Mouse (Mus musculus) left cerebral cortex, adult 2 months (tissue): ENCODE measurements at regions not wholly inside any gene's neighbourhood (a gene's known extent, or its start where the extent isn't known, plus 50 kb on each side); places are given as distances from the start of the nearest gene placed in this dataset.

Experiments
- DNase-seq, 2 experiments: peaks; one replicate each; pipeline ENCODE4 v3.0.0; 2021 to 2022; ENCODE audit warnings: low spot score in 2 of 2, mixed read lengths in 1 of 2; ENCODE audit errors: extremely low spot score in 1 of 2
- H3K27ac ChIP-seq: fragments of 200-600 bp; 2 replicates; pipeline ENCODE4 v1.8.1; 2022
- H3K4me3 ChIP-seq: fragments of 200-600 bp; 2 replicates; pipeline ENCODE4 v1.8.1; 2022
- CTCF ChIP-seq: fragments of 200-600 bp; IDR thresholded peaks from 2 replicates; pipeline ENCODE4 v1.8.1; 2022; ENCODE audit warnings: antibody characterized with exemption, mild to moderate bottlenecking, moderate library complexity
- intact Hi-C: fragments of 180-260 bp; cut with DNase I; formaldehyde crosslinking; loops from one replicate; pipeline ENCODE4 v1.15.1; 2025

- DNase-seq = no peak
- intact Hi-C loops = no loop called here
- TF ChIP-seq CTCF = no peak
- Histone ChIP-seq H3K27ac (no peak overlapping the region), H3K4me3 (no peak overlapping the region)
Measured at GRCm38 (mm10) chr3:132237344-132237743, 152.3 kb downstream of the Dkk2 start.

DNA sequence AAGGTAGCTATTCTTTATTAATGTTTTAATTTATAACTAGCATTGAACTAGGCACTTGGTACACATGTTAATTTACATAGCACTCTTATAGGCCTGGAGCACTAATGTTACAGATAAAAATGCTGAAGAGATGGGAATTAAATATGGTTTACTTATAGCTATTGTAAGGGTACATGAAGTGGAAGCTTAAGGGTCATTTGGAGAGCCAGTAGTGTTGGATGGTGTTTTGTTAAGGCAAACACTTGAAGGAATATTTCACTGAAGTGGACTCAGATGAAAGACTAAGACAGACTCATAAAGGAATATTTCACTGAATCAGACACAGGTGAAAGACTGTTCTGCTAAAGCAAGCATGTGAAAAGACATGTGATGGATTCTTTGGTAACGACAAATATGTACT, 172.7 kb downstream of the Dkk2 start:
- DNase-seq = no peak
- TF ChIP-seq CTCF = no peak
- intact Hi-C loops = loop anchor here (10.0 kb wide), 1 partner anchor 217 kb away; no protein-coding TSS in a partner anchor
- H3K27ac ChIP-seq = no peak overlapping the region
- no peak overlapping the region for H3K4me3 ChIP-seq

GRCm38 (mm10) chr3:132269641-132270040, 184.5 kb downstream of the Dkk2 start:
- no peak for TF ChIP-seq CTCF
- no peak overlapping the region for H3K27ac ChIP-seq
- DNase-seq = no peak
- H3K4me3 ChIP-seq = no peak overlapping the region
- intact Hi-C loops = no loop called here

DNA sequence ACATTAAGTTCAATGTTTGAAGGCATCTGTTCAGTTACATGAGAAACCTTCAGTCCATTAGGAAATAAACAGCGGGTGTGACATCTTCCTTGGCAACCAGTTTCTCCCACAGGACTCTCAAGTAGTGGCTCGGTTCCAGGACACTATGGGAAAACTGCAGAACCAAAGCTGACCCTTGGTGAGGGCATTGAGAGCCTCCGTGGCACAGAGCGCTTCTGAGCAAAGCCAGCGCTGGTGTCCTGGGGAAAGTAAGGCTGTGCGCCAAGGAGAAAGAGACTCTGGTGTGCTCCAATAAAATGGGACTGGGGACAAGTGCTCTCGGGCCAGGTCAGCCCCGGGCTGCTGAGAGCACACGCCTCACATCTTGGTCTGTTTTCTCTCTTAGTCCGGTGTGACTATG, 189.7 kb downstream of the Dkk2 start:
- no peak for DNase-seq
- Histone ChIP-seq H3K4me3 (no peak overlapping the region), H3K27ac (no peak overlapping the region)
- intact Hi-C loops = no loop called here
- no peak for TF ChIP-seq CTCF

DNA sequence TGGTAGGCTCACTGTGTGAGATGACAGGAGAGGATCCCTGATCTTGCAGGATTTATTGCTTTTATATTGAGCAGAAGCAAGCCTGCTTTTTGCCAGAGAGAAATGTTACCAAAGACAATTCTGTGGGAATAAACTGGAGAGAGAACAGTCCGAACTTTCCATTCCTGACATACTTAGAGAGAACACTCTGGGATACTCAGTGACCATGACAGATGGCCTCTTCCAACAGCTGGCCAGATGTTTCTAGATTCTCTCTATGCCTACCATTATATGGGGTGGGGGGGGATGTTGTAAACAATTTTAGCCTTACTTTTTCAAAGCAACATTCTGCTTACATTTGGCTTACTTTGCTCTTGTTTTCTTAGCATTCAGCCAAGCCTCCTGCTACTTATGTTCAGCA, 192.7 kb downstream of the Dkk2 start:
- Histone ChIP-seq H3K4me3 (no peak overlapping the region), H3K27ac (no peak overlapping the region)
- no peak for TF ChIP-seq CTCF
- DNase-seq = no peak
- intact Hi-C loops = no loop called here

DNA sequence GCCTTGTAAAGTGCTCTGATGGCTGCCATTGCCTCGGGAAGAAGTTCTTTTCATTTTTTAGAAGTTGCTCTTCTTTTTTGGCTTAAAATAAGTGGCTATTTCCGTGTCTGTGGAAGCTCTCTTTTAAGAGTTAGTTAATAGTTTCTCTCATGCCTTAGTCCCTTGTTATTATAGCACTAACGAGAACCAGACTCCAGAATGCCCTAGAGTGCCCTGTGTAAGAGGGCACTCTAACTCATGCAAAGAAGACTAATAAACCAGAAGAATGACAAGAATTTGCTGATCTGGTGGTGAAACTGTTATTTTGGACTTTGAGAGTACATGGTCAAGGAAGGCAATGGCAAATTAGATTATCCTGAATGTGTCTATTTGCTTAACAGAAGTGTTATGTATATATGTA, 202.6 kb downstream of the Dkk2 start:
- H3K27ac ChIP-seq = no peak overlapping the region
- intact Hi-C loops = no loop called here
- DNase-seq = no peak
- H3K4me3 ChIP-seq = no peak overlapping the region
- no peak for TF ChIP-seq CTCF

- Histone ChIP-seq H3K4me3 (no peak overlapping the region), H3K27ac (no peak overlapping the region)
- intact Hi-C loops = no loop called here
- no peak for TF ChIP-seq CTCF
- DNase-seq = no peak
Measured at GRCm38 (mm10) chr3:132326961-132327360, 241.9 kb downstream of the Dkk2 start.

GRCm38 (mm10) chr3:132343625-132344024, 258.5 kb downstream of the Dkk2 start:
- no peak for DNase-seq
- H3K27ac ChIP-seq = no peak overlapping the region
- H3K4me3 ChIP-seq = no peak overlapping the region
- intact Hi-C loops = no loop called here
- TF ChIP-seq CTCF = no peak

DNA sequence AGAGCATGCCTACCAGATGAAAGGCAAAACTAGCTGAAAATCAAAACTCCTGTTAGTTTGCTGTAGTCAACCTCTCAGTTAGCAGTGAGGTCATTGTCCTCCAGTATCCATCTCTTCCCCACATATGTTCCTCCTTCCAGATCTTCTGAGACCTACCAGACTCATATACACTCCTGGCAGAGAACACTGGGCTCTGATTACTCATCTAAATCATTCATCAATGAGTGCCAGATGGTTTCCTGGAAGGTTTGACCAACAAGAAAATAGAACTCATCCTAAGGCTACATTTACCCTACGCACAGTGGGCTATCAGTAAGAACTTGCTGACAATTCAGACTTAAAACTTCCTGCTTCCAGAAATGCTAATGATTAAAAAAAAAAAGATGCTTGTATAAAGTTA, 260.8 kb downstream of the Dkk2 start:
- Histone ChIP-seq H3K4me3 (no peak overlapping the region), H3K27ac (no peak overlapping the region)
- intact Hi-C loops = no loop called here
- TF ChIP-seq CTCF = no peak
- no peak for DNase-seq

DNA sequence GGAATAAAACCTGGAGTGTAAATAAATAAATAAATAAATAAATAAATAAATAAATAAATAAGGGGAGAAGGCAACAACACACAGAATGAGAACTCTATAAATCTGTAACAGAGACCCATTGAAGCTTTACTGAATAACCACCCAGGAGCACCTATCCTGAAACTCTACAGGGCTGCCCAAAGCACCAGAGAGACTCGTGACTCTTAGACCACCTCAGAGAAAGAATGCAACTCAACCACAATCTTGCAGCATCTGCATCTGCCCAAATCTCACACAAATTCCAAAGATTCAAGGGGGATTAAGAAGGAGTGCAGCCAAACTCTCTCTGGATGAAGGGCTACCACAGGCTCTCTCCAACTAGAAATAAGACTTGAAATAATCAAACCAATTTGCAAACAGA, 264.5 kb downstream of the Dkk2 start:
- DNase-seq = no peak
- no peak overlapping the region for H3K4me3 ChIP-seq
- TF ChIP-seq CTCF = no peak
- intact Hi-C loops = no loop called here
- no peak overlapping the region for H3K27ac ChIP-seq

DNA sequence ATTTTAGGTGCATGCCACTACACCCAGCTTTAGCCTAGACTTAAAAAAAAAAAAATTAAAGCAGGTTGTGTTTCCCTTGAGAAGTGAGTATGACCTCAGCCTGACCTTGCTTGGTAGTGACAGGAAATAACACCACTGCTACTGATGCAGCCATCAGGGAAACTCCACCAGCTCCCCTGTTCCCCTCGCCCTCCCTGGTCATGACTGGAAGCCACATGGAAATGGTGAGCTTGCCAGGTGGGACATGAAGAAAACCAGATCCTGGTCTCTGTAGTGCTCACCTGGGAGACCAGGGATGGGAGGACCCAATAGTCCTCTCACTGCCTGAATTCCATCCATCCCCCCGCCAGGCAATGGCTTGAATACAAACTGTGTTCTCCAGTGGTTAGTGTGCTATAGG, 268.1 kb downstream of the Dkk2 start:
- Histone ChIP-seq H3K4me3 (no peak overlapping the region), H3K27ac (no peak overlapping the region)
- no peak for TF ChIP-seq CTCF
- intact Hi-C loops = no loop called here
- no peak for DNase-seq

- Histone ChIP-seq H3K4me3 (no peak overlapping the region), H3K27ac (no peak overlapping the region)
- TF ChIP-seq CTCF = no peak
- no peak for DNase-seq
- intact Hi-C loops = no loop called here
Measured at GRCm38 (mm10) chr3:132359596-132359995, 270.0 kb upstream of the Gimd1 start.

DNA sequence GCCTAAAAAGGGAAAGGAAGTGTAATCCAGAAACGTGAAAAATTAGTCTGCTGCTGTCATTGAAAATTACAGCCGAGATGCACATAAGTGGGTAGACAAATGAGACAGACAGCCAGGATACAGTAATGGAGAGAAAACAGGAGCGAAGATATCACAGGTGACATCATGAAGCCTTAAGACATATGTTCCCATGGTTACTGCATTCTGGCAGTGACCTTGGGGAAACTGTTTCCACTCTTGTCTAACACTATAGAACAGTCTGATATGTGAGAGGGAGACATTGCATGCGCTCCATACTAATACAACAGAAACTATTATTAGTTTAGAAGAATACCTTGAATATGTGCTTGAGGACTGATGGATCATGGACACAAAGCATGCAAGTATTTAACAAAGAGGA, 254.0 kb upstream of the Gimd1 start:
- TF ChIP-seq CTCF = no peak
- H3K4me3 ChIP-seq = no peak overlapping the region
- intact Hi-C loops = no loop called here
- DNase-seq = no peak
- no peak overlapping the region for H3K27ac ChIP-seq

- Histone ChIP-seq H3K4me3 (no peak overlapping the region), H3K27ac (no peak overlapping the region)
- no peak for DNase-seq
- TF ChIP-seq CTCF = no peak
- intact Hi-C loops = no loop called here
Measured at GRCm38 (mm10) chr3:132417742-132418141, 211.9 kb upstream of the Gimd1 start.
